Mouse (Mus musculus) forebrain, embryonic 13.5 days (tissue): ENCODE measurements around the gene Ptger1. TPM values are rescaled to one million over a fixed set of nuclear protein-coding genes. Genes with fewer than 3 reads are reported as not detected.

Experiments used
- ATAC-seq: fragments of 200-750 bp; cut with Nextera tagmentation; 2 replicates; pipeline ENCODE4 v1.8.0; 2017
- H3K27ac ChIP-seq: fragments of 300-500 bp; sonication (generic); 2 replicates; pipeline ENCODE4 v1.5.1; 2015; ENCODE audit warnings: inconsistent platforms, mild to moderate bottlenecking, moderate library complexity
- H3K27me3 ChIP-seq: fragments of 300-500 bp; sonication (generic); 2 replicates; pipeline ENCODE4 v1.6.1; 2015; ENCODE audit warnings: mild to moderate bottlenecking, inconsistent platforms
- H3K36me3 ChIP-seq: fragments of 300-500 bp; sonication (generic); 2 replicates; pipeline ENCODE4 v1.6.1; 2015; ENCODE audit warnings: mild to moderate bottlenecking, inconsistent platforms; ENCODE audit not compliant: poor library complexity, severe bottlenecking
- H3K4me1 ChIP-seq: fragments of 300-500 bp; sonication (generic); 2 replicates; pipeline ENCODE4 v1.6.1; 2015; ENCODE audit warnings: inconsistent platforms
- H3K4me2 ChIP-seq: fragments of 300-500 bp; sonication (generic); 2 replicates; pipeline ENCODE4 v1.6.1; 2015; ENCODE audit warnings: inconsistent platforms, mild to moderate bottlenecking, moderate library complexity
- H3K4me3 ChIP-seq: fragments of 300-500 bp; sonication (generic); 2 replicates; pipeline ENCODE4 v1.5.1; 2015; ENCODE audit warnings: mild to moderate bottlenecking, inconsistent platforms
- H3K9ac ChIP-seq: fragments of 300-500 bp; sonication (generic); 2 replicates; pipeline ENCODE4 v1.6.1; 2015; ENCODE audit warnings: mild to moderate bottlenecking, inconsistent platforms
- H3K9me3 ChIP-seq: fragments of 300-500 bp; sonication (generic); replicated peaks from 2 replicates; pipeline ENCODE4 v1.6.1; 2016; ENCODE audit warnings: inconsistent platforms
- WGBS: fragments of 180-500 bp; shearing (Covaris S2); methylation state at CpG from one replicate; pipeline ENCODE4 v1.1.7; 2015; 5-methylcytosine and 5-hydroxymethylcytosine counted together
- polyA plus RNA-seq: library from polyadenylated mRNA; unstranded; fragments of >200 nt; fragmentation: Nextera tagmentation; extraction: Ambion mirVana; gene quantifications from 2 replicates; pipeline ENCODE4 v1.2.1, GENCODE M21; 2015

The Ptger1 gene
- polyA plus RNA-seq, 1 experiment from 2014 or later: 0.67 TPM

DNA sequence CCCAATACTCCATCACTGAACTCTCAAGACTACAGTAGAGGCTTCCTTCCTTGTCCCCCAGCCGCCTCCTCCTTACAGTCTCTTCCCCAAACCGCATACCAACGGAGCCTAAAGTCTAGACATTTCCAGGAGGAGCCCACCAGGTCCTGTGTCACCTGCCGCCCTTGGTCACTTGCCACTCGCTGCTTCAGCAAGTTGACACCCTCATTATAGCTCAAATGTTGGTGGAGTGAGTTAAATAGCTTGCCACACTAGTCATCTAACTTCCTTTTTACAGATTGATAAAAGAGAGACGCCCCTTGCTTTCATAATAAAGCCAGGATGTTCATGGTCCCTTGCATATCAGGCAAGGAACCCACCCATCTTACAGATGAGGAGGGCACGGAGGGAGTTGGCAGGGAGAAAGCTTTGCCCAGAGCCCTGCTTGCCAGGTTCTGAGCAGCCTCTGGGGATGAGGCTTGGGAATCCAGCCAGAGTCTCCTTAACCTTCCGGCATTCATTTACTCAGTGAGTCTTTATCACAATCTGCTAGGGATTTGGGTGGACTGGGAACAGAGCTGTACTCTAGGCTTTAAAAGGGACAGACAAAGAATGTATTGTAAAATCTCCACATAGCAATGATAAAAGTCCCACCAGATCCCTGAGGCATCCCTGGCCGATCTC is 34.1 kb downstream of the Ptger1 start:
- Histone ChIP-seq H3K9me3 (no peaks in the 10 kb centered on the region), H3K27me3 (0 out of 2 replicates have a peak, but pooled peaks cover 4% of the 10 kb centered on the region), H3K36me3 (no peaks in the 10 kb centered on the region), H3K4me1 (peaks cover 22% of the 10 kb centered on the region), H3K4me2 (no peak overlapping the region), H3K27ac (no peak overlapping the region), H3K9ac (no peak overlapping the region), H3K4me3 (no peak overlapping the region)
- 82% methylated on average over 9 of the region's 9 CpGs for WGBS
- no peak for ATAC-seq

GRCm38 (mm10) chr8:83703426-83703825 is 36.9 kb downstream of the Ptger1 start:
- Histone ChIP-seq H3K4me1 (peaks cover 8% of the 10 kb centered on the region), H3K36me3 (no peaks in the 10 kb centered on the region), H3K27me3 (0 out of 2 replicates have a peak, but pooled peaks cover 4% of the 10 kb centered on the region), H3K27ac (no peak overlapping the region), H3K4me3 (no peak overlapping the region), H3K4me2 (no peak overlapping the region), H3K9ac (no peak overlapping the region), H3K9me3 (no peaks in the 10 kb centered on the region)
- WGBS: 87% methylated on average over 4 of the region's 4 CpGs
- no peak for ATAC-seq

GRCm38 (mm10) chr8:83706411-83706810 is 39.9 kb downstream of the Ptger1 start:
- H3K36me3 ChIP-seq: no peaks in the 10 kb centered on the region
- no peak overlapping the region for H3K27ac ChIP-seq
- no peak overlapping the region for H3K9ac ChIP-seq
- H3K27me3 ChIP-seq: 0 out of 2 replicates have a peak, but pooled peaks cover 6% of the 10 kb centered on the region
- 62% methylated on average over 5 of the region's 5 CpGs for WGBS
- H3K4me2 ChIP-seq: no peak overlapping the region
- no peaks in the 10 kb centered on the region for H3K4me1 ChIP-seq
- H3K9me3 ChIP-seq: no peaks in the 10 kb centered on the region
- no peak for ATAC-seq
- no peak overlapping the region for H3K4me3 ChIP-seq

DNA sequence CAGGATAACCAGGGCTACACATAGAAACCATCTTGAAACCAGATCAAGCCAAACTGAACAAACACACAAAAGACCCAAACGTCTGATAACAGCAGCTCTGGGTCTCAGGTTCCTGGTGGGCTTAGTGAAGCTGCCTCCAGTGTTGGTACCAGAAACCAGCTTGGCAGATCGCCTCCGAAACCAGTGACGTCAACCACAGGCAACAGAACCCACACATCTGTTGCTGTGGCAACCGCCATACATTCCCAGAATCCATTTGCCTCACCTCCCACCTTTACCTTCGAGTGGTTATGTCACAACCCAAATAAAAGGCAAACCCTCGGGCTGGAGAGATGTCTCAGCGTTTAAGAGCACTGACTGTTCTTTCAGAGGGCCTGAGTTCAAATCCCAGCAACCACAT is 41.1 kb downstream of the Ptger1 start:
- no peak for ATAC-seq
- Histone ChIP-seq H3K9me3 (no peaks in the 10 kb centered on the region), H3K4me1 (no peaks in the 10 kb centered on the region), H3K27ac (no peak overlapping the region), H3K9ac (no peak overlapping the region), H3K27me3 (0 out of 2 replicates have a peak, but pooled peaks cover 10% of the 10 kb centered on the region), H3K4me3 (no peak overlapping the region), H3K36me3 (no peaks in the 10 kb centered on the region), H3K4me2 (no peak overlapping the region)
- WGBS: 78% methylated on average over 8 of the region's 8 CpGs

DNA sequence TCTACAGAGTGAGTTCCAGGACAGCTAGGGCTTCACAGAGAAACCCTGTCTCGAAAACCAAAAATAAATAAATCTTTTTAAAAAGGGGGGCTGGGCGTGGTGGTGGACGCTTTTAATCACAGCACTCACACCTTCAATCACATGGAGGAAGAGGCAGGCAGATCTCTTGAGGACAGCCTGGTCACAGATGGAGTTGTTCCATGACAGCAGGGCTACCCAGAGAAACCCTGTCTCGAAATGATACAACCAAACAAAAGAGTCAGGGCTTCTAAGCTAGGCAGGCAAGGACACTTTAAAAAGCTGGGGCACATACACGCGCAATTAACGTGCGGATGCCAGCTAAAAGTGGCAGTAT is 48.2 kb downstream of the Ptger1 start:
- Histone ChIP-seq H3K9ac (no peak overlapping the region), H3K36me3 (peaks cover 7% of the 10 kb centered on the region), H3K27ac (no peak overlapping the region), H3K27me3 (0 out of 2 replicates have a peak, but pooled peaks cover 6% of the 10 kb centered on the region), H3K4me1 (peaks cover 17% of the 10 kb centered on the region), H3K4me2 (peak overlapping the region; percentile 94), H3K4me3 (peak overlapping the region; percentile 96), H3K9me3 (no peaks in the 10 kb centered on the region)
- 17% methylated on average over 8 of the region's 8 CpGs for WGBS
- no peak for ATAC-seq

DNA sequence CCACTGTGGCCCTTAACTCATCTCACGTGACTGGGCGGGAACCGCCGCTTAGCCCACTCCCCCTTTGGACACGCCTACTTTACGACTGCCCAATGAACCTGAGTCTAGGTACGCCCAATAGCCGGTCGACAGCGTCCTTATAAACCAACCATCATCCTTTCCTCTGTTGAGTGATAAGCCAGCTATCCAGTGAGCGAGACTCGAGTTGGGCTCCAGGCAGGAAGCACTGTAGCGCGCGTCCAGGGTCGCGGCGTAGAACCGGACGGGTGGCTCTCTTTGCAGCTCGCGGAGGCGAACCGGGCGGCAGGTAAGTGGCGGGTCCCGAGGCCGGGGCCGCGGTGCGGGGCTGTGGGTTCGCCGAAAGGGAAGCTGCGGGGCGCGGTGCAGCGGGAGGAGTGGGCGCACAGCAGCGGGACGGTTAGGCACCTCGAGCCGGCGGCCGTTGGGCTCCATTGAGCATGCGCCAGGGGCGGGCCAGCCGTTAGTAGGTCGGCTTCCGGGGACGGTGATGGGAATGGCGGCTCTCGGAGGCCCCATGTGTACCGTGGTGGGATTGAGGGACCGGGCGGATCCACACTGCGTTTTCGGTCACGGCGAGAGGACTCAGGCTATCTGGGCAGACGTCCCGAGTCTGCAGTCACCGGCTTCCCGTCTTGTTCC is 48.7 kb downstream of the Ptger1 start, which contains the start of gene Ddx39:
TSS of gene Ddx39 (plus strand) at position 147 of the 660 bp plus-strand sequence.
- peak; percentile 100 for ATAC-seq
- Histone ChIP-seq H3K9me3 (no peaks in the 10 kb centered on the region), H3K27ac (peak within 1 kb of the TSS; percentile 91), H3K4me1 (peaks cover 17% of the 10 kb centered on the region), H3K27me3 (0 out of 2 replicates have a peak, but pooled peaks cover 6% of the 10 kb centered on the region), H3K4me3 (peak within 1 kb of the TSS; percentile 96), H3K9ac (peak within 1 kb of the TSS; percentile 87), H3K4me2 (peak within 1 kb of the TSS; percentile 94), H3K36me3 (peaks cover 12% of the 10 kb centered on the region)
- WGBS: under 1% methylated on average over 63 of the region's 63 CpGs

- ATAC-seq: no peak
- 1% methylated on average over 17 of the region's 17 CpGs for WGBS
- H3K4me1 ChIP-seq: peaks cover 17% of the 10 kb centered on the region
- H3K9me3 ChIP-seq: no peaks in the 10 kb centered on the region
- peak overlapping the region; percentile 87 for H3K9ac ChIP-seq
- peak overlapping the region; percentile 96 for H3K4me3 ChIP-seq
- 0 out of 2 replicates have a peak, but pooled peaks cover 6% of the 10 kb centered on the region for H3K27me3 ChIP-seq
- peak overlapping the region; percentile 91; the same call in 1 of the 2 replicates for H3K27ac ChIP-seq
- H3K36me3 ChIP-seq: peaks cover 18% of the 10 kb centered on the region
- peak overlapping the region; percentile 94 for H3K4me2 ChIP-seq
Observed at GRCm38 (mm10) chr8:83715771-83716170, 49.3 kb downstream of the Ptger1 start.

GRCm38 (mm10) chr8:83716563-83716962 is 50.1 kb downstream of the Ptger1 start:
- Histone ChIP-seq H3K27ac (no peak overlapping the region), H3K27me3 (0 out of 2 replicates have a peak, but pooled peaks cover 3% of the 10 kb centered on the region), H3K36me3 (peaks cover 26% of the 10 kb centered on the region), H3K4me2 (peak overlapping the region; percentile 94), H3K9ac (no peak overlapping the region; the same call in 1 of the 2 replicates), H3K4me1 (peaks cover 17% of the 10 kb centered on the region), H3K4me3 (peak overlapping the region; percentile 96), H3K9me3 (no peaks in the 10 kb centered on the region)
- WGBS: 77% methylated on average over 2 of the region's 2 CpGs
- no peak for ATAC-seq

DNA sequence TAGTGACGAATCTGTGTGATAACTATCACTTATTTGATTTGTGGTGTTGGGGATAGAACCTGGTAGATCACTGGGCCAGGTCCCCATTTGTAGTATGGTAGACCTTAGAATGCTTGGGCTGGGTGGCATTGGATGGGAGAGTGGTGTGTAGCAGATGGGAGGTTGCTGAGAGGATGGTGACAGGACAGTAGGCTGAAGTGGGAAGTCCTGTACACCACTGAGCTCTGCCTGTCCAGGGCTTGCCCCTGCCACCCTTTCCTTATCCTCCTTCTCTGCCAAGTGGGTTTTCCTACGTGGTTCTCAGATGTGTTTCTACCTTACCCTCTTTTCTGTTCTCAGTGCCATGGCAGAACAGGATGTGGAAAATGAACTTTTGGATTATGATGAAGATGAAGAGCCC is 52.6 kb downstream of the Ptger1 start:
- Histone ChIP-seq H3K9me3 (no peaks in the 10 kb centered on the region), H3K36me3 (peaks cover 51% of the 10 kb centered on the region), H3K27me3 (no peaks in the 10 kb centered on the region), H3K4me1 (peaks cover 17% of the 10 kb centered on the region), H3K4me2 (no peak overlapping the region), H3K27ac (no peak overlapping the region), H3K4me3 (no peak overlapping the region), H3K9ac (no peak overlapping the region)
- 89% methylated on average over 2 of the region's 2 CpGs for WGBS
- no peak for ATAC-seq

DNA sequence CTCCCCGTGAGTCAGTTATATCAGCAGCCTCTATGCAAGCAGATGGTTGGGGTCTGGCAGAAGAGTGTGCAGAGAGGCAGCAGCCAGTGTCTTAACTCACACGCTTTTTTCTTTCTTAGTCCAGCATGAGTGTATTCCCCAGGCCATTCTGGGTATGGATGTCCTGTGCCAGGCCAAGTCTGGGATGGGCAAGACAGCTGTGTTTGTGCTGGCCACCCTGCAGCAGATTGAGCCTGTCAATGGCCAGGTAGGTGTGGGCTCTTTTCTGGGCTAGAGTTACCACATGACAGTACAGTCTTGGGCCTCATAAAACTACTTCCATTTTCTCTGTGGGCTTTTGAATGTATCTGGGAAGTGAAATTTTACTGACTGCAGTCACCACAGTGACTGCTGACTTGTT is 53.2 kb downstream of the Ptger1 start:
- no peak for ATAC-seq
- Histone ChIP-seq H3K9ac (no peak overlapping the region), H3K4me1 (peaks cover 17% of the 10 kb centered on the region), H3K36me3 (peaks cover 57% of the 10 kb centered on the region), H3K27ac (no peak overlapping the region), H3K4me2 (no peak overlapping the region), H3K4me3 (no peak overlapping the region), H3K9me3 (no peaks in the 10 kb centered on the region), H3K27me3 (no peaks in the 10 kb centered on the region)
- 94% methylated on average over 2 of the region's 2 CpGs for WGBS

DNA sequence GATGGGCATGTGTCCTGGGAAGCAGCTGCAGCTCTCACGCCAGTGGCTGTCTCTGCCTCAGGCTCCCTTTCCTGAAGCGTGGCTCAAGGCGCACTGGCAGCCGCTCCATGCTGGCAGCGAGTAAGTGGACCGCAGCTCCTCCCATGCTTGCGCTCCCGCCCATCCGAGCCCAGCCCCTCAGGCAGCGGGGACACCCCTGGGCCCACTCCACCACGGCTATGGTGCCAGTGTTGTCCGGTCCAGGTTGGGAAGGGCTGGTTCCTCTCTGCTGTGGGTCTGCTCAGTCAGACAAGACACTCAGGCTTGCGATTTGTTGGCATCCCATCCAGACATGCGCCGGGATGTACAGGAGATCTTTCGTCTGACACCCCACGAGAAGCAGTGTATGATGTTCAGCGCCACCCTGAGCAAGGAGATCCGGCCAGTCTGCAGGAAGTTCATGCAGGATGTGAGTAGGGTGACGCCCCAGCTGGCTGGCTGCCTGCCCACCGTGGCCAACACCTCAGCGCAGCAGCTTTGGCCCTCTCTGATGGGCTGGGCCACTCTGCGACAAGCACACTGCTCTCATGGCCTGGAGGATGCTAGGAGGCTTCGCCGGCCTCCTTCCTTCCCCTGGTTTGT is 55.0 kb downstream of the Ptger1 start:
- H3K36me3 ChIP-seq: peaks cover 74% of the 10 kb centered on the region
- H3K27ac ChIP-seq: no peak overlapping the region
- no peak overlapping the region for H3K4me3 ChIP-seq
- peaks cover 9% of the 10 kb centered on the region for H3K4me1 ChIP-seq
- no peak overlapping the region for H3K4me2 ChIP-seq
- no peaks in the 10 kb centered on the region for H3K27me3 ChIP-seq
- H3K9ac ChIP-seq: no peak overlapping the region
- WGBS: 93% methylated on average over 25 of the region's 25 CpGs
- no peak for ATAC-seq
- no peaks in the 10 kb centered on the region for H3K9me3 ChIP-seq
